Mouse (Mus musculus) intestine, postnatal 0 days (tissue): ENCODE measurements around the gene Map4k5. TPM values are rescaled to one million over a fixed set of nuclear protein-coding genes. Genes with fewer than 3 reads are reported as not detected.

Experiments used
- ATAC-seq: fragments of 200-750 bp; cut with Nextera tagmentation; 2 replicates; pipeline ENCODE4 v1.8.0; 2017; ENCODE audit warnings: mild to moderate bottlenecking, moderate TSS enrichment, moderate library complexity
- H3K27ac ChIP-seq: fragments of 300-500 bp; sonication (generic); 2 replicates; pipeline ENCODE4 v1.5.1; 2014; ENCODE audit warnings: mild to moderate bottlenecking, low read depth, low read length, moderate library complexity
- H3K27me3 ChIP-seq: fragments of 300-500 bp; sonication (generic); replicated peaks from 2 replicates; pipeline ENCODE4 v1.6.1; 2014; ENCODE audit warnings: low read length, mixed read lengths; ENCODE audit not compliant: control insufficient read depth, insufficient read depth
- H3K36me3 ChIP-seq: fragments of 300-500 bp; sonication (generic); 2 replicates; pipeline ENCODE4 v1.6.1; 2014; ENCODE audit warnings: mild to moderate bottlenecking, moderate library complexity; ENCODE audit not compliant: control insufficient read depth, insufficient read depth
- H3K4me1 ChIP-seq: fragments of 300-500 bp; sonication (generic); replicated peaks from 2 replicates; pipeline ENCODE4 v1.6.1; 2014; ENCODE audit warnings: antibody characterized with exemption, low read length, mixed read lengths; ENCODE audit not compliant: control insufficient read depth, insufficient read depth
- H3K4me2 ChIP-seq: fragments of 300-500 bp; sonication (generic); replicated peaks from 2 replicates; pipeline ENCODE4 v1.6.1; 2014; ENCODE audit warnings: low read depth, mild to moderate bottlenecking, moderate library complexity
- H3K4me3 ChIP-seq: fragments of 300-500 bp; sonication (generic); 2 replicates; pipeline ENCODE4 v1.5.1; 2014; ENCODE audit warnings: low read depth, low read length
- H3K9ac ChIP-seq: fragments of 300-500 bp; sonication (generic); 2 replicates; pipeline ENCODE4 v1.6.1; 2014; ENCODE audit warnings: mild to moderate bottlenecking, low read depth, low read length
- H3K9me3 ChIP-seq: fragments of 300-500 bp; sonication (generic); 2 replicates; pipeline ENCODE4 v1.6.1; 2016; ENCODE audit warnings: mixed run types; ENCODE audit not compliant: control insufficient read depth
- CTCF ChIP-seq: sonication (generic); IDR thresholded peaks from 2 replicates; pipeline ENCODE4 v1.5.1; 2016; ENCODE audit warnings: low read depth, mild to moderate bottlenecking, control low read depth, antibody characterized with exemption, moderate library complexity
- WGBS: fragments of 180-500 bp; shearing (Covaris S2); extraction: QIAGEN DNeasy Blood & Tissue Kit; methylation state at CpG from one replicate; pipeline ENCODE4 v1.1.7; 2014; 5-methylcytosine and 5-hydroxymethylcytosine counted together
- polyA plus RNA-seq: library from polyadenylated mRNA; unstranded; fragments of >200 nt; fragmentation: Nextera tagmentation; extraction: Ambion mirVana; gene quantifications from 2 replicates; pipeline ENCODE4 v1.2.1, GENCODE M21; 2015

The Map4k5 gene
- polyA plus RNA-seq, 1 experiment from 2014 or later, result 9.9 TPM

DNA sequence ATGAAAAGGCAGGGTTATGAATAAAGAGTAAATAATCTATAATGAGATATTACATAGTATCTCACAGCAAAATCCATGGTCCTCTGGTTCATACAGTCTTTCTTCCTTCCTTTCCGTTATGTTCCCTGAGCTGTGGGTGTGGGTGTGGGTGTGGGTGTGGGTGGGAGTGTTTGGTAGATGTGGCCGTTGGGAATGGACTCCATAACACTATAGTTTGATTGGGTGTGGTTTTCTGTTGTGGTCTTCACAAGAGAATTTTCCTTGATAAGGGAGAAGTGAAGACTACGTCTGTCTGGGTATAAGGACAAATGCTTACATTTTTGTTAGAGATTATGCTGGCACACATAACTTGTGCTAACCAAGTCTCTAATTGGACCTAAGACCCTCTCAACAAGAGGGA, 30.6 kb upstream of the Map4k5 start:
- 53% methylated on average over 3 of the region's 3 CpGs for WGBS
- H3K4me1 ChIP-seq, result no peaks in the 10 kb centered on the region
- H3K9ac ChIP-seq, result no peak overlapping the region
- no peaks in the 10 kb centered on the region for H3K27me3 ChIP-seq
- H3K4me2 ChIP-seq, result no peak overlapping the region
- no peaks in the 10 kb centered on the region for H3K36me3 ChIP-seq
- H3K27ac ChIP-seq, result no peak overlapping the region
- ATAC-seq, result no peak
- no peaks in the 10 kb centered on the region for H3K9me3 ChIP-seq
- H3K4me3 ChIP-seq, result no peak overlapping the region
- no peak for TF ChIP-seq CTCF

DNA sequence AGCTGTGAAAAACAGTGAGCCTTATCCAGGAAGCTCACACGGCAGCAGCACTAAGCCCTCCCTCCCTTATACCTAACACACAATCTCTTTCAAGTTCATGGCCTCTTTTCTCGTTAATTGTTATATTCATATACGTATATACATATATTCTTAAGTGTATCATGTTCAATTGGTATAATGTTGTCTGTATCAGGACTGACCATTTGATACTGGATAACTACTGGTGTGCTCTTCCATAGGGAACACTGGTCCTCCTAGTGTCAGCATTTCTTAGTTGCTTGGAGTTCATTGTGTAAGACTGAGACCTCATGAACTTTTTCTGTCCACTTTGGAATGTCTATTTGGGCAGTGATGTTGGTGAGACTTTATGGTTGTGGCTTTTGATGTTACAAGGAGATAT, 30.1 kb upstream of the Map4k5 start:
- Histone ChIP-seq H3K4me3 (no peak overlapping the region), H3K9ac (no peak overlapping the region), H3K27ac (no peak overlapping the region), H3K4me2 (no peak overlapping the region), H3K27me3 (no peaks in the 10 kb centered on the region), H3K36me3 (no peaks in the 10 kb centered on the region), H3K4me1 (no peaks in the 10 kb centered on the region), H3K9me3 (no peaks in the 10 kb centered on the region)
- TF ChIP-seq CTCF, result no peak
- WGBS, result 83% methylated on average over 3 of the region's 3 CpGs
- ATAC-seq, result no peak

DNA sequence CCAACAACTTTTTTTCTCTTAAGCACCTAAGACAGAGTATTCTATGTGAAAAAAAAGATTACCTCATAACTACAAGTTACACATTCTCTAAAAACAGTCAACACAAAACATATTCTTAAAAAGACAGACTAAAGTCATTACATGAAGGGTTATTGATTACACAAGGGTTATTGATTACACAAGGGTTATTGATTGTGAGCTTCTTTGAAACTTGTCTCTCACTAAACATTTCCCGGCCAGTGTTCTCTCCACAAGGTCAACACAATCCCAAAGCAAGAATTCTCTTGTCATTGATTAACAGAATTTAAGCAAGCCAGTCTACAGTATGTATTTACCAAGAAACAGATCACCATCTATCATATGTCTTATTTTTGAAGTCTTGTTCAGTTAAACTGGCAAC, 29.1 kb upstream of the Map4k5 start:
- no peaks in the 10 kb centered on the region for H3K36me3 ChIP-seq
- ATAC-seq, result no peak
- WGBS, result 38% methylated on average over 1 of the region's 1 CpGs

DNA sequence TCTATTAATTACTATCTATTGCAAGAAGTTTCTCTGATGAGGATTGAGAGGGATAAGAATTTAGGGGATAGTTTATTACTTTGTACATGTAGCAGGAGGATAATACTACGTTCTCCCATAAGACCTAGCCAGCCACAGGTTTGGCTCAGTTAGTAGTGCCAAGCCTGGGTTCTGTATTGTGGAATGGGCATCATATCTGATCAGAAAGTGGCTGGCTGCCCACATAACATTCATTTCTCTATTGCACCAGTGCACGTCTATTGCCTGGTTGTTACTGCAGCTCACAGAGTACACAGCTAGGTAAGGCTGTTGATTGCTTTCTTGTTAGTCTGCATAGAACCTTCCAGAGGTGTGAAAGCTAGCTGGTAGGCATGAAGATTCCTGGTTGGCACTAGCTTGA, 24.9 kb upstream of the Map4k5 start:
- Histone ChIP-seq H3K27me3 (no peaks in the 10 kb centered on the region), H3K27ac (no peak overlapping the region), H3K4me2 (no peak overlapping the region), H3K9me3 (no peaks in the 10 kb centered on the region), H3K9ac (no peak overlapping the region), H3K36me3 (no peaks in the 10 kb centered on the region), H3K4me3 (no peak overlapping the region), H3K4me1 (no peaks in the 10 kb centered on the region)
- TF ChIP-seq CTCF, result no peak
- 77% methylated on average over 2 of the region's 2 CpGs for WGBS
- ATAC-seq, result no peak

More for the DNA sequence above, 29.1 kb upstream of the Map4k5 start:
- H3K27ac ChIP-seq, result no peak overlapping the region
- no peak overlapping the region for H3K9ac ChIP-seq
- no peaks in the 10 kb centered on the region for H3K4me1 ChIP-seq
- no peak overlapping the region for H3K4me3 ChIP-seq
- TF ChIP-seq CTCF, result no peak
- no peaks in the 10 kb centered on the region for H3K27me3 ChIP-seq
- no peaks in the 10 kb centered on the region for H3K9me3 ChIP-seq
- H3K4me2 ChIP-seq, result no peak overlapping the region

DNA sequence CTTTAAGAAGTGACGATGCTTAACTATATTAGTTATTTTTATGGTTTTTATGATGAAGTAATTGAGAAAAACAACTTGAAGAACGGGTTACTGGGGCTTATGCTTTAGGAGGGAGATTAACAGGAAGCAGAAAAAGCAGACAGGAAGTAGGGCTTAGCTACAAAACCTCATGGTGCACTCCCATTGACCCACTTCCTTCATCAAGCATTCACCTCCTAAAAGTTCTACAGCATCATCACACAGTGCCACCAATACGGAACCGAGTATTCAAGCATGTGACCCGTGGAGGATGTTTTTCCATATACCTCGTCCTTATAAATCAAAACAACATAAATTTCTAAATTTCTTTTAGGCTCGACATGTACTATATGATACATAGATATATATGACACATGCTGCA, 19.7 kb upstream of the Map4k5 start:
- Histone ChIP-seq H3K36me3 (no peaks in the 10 kb centered on the region), H3K27me3 (no peaks in the 10 kb centered on the region), H3K4me2 (no peak overlapping the region), H3K4me3 (no peak overlapping the region), H3K27ac (no peak overlapping the region), H3K4me1 (no peaks in the 10 kb centered on the region), H3K9me3 (no peaks in the 10 kb centered on the region), H3K9ac (no peak overlapping the region)
- no peak for ATAC-seq
- WGBS, result 77% methylated on average over 7 of the region's 7 CpGs
- TF ChIP-seq CTCF, result no peak

DNA sequence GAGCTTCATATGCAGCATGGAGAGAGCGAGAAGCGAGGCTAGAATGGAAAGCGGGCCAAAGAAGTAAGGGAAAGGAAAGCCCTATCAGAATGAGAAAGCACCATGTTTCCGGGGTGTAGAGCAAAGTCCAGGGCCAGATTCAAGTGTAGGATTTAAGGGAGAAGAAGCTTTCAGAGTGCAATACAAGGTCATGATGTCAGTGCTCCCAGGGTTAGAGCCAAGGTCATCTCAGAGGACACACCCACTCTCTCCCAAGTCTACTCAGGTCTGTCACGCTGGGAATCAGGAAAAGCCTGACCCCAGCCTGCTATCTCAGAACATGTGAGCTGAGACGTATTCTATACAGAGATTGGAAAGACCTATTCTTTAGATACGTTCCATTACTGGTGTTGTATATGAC, 18.9 kb upstream of the Map4k5 start:
- Histone ChIP-seq H3K4me2 (no peak overlapping the region), H3K9me3 (no peaks in the 10 kb centered on the region), H3K27me3 (no peaks in the 10 kb centered on the region), H3K27ac (no peak overlapping the region), H3K36me3 (no peaks in the 10 kb centered on the region), H3K4me3 (no peak overlapping the region), H3K4me1 (no peaks in the 10 kb centered on the region), H3K9ac (no peak overlapping the region)
- TF ChIP-seq CTCF, result no peak
- WGBS, result 80% methylated on average over 7 of the region's 7 CpGs
- ATAC-seq, result no peak

DNA sequence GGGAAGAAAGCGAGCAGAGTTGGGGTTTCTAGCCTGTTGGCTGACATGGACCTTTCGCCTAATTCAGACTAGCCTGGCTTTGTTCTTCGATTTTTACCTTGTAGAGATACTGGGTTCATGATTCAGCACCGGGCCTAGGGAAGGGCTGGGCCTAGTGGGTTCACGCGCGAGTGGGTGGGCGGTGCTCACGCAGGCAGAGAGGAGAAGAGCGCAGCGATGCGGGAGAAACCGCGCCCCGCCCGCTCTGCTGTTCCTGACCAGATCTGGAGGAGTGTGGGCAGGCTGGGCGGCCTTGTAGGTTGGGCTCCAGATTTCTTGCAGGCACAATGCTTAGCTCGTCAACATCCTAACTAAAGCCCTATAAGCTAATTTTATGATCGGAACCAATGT, 15.5 kb upstream of the Map4k5 start:
- 36% methylated on average over 19 of the region's 19 CpGs for WGBS
- no peaks in the 10 kb centered on the region for H3K27me3 ChIP-seq
- no peak for ATAC-seq
- H3K9me3 ChIP-seq, result no peaks in the 10 kb centered on the region
- peak overlapping the region; percentile 52; the same call in 1 of the 2 replicates for H3K4me2 ChIP-seq
- TF ChIP-seq CTCF, result no peak
- H3K27ac ChIP-seq, result no peak overlapping the region
- no peaks in the 10 kb centered on the region for H3K4me1 ChIP-seq
- no peaks in the 10 kb centered on the region for H3K36me3 ChIP-seq
- H3K4me3 ChIP-seq, result no peak overlapping the region
- no peak overlapping the region for H3K9ac ChIP-seq
